Comparison of ENCODE assay signal across 14 mouse cellular contexts in the genomic region with DNA sequence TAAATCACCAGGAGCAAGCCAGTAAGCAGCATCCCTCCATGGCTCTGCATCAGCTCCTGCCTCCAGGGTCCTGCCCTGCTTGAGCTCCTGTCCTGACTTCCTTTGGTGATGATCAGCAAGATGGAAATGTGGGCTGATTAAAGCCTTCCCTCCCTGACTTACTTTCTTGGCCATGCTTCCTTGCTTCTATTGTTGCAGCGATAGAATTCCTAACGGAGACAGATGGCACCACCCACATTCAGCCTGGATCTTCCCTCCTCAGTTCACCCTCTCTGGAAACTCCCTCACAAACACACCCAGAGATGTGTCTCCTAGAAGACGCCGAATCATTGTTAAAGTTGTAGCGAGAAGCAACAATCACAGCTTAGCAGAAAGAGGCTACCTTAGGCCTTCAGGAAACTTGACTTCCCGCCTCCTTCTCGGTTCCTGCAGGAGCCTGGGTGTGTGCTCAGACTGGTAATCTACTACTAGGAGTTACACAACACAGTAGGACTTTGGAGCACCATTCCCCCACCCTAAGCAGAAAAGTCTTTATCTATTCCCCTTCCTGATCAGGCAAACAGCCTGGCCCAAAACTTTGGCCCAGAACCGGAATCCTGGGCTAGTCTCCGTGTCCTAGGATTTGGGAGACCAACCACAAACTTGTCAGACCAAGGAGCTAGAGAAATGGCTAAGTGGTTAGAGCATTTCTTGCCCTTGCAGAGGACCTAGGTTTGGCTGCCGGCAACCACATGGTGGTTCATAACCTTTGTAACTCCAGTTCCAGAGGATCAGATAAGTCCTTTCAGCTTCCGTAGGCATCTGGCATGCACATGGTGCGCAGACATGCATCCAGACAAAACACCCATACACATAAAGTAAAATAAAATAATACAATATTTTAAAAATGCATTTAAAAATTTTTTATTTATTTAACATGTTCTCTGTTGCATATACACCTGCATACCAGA. TPM values are rescaled to one million over a fixed set of nuclear protein-coding genes. Genes with fewer than 3 reads are reported as not detected.
DNase-seq lines count a peak whose midpoint lies in the region; ATAC-seq lines count a peak whose summit lies in the region.
"Had no signal": no experiment of that assay in that cellular context is flagged by ENCODE, and none has a peak within 500 bp of the region (broad histone marks: within the 10 kb centered on the region; RNA-seq: fewer than 3 reads in every experiment).

No protein-coding gene starts in this region.

- no peaks in the 10 kb centered on the region for H3K9me3 ChIP-seq in forebrain, embryonic 13.5 days (replicated peaks)
- no peaks in the 10 kb centered on the region for H3K9me3 ChIP-seq in forebrain, embryonic 11.5 days (ENCODE audit: control insufficient read depth, low read length)
- H3K9me3 ChIP-seq: hindbrain, embryonic 15.5 days had no signal

- no peak for DNase-seq in frontal cortex, postnatal 10 days (ENCODE audit: low spot score in 2 of 2)
- DNase-seq in ES-CJ7 (ENCODE audit: low read depth, low spot score), result peak; percentile 80
- DNase-seq in layer of hippocampus, adult 18-20 months (ENCODE audit: low spot score in 2 of 2), result peak; percentile 72 to 91
- peak; percentile 75 to 80 for DNase-seq in left cerebral cortex, postnatal 36 days (ENCODE audit: low spot score in 2 of 2)
- DNase-seq in spleen, postnatal 10 days (ENCODE audit: low spot score in 2 of 2), result no peak
- no peak for DNase-seq in forebrain, embryonic 11.5 days (ENCODE audit: low spot score)
- DNase-seq: adrenal gland, postnatal 10 days; cerebellum, adult 11 months; forebrain, postnatal 0 days had no signal

- ATAC-seq in frontal cortex, adult (ENCODE audit: low TSS enrichment), result peak; percentile 97
- no peak for ATAC-seq in forebrain, embryonic 13.5 days
- ATAC-seq in forebrain, embryonic 11.5 days (replicated peaks; ENCODE audit: low FRiP score), result no peak
- ATAC-seq: forebrain, postnatal 0 days; lung, postnatal 0 days had no signal

- intact Hi-C loops in left cerebral cortex, postnatal 36 days (cut with DNase I), result loop anchor here (2.0 kb wide), 1 partner anchor 84 kb away; a partner anchor contains a TSS

- no peak overlapping the region for H3K4me3 ChIP-seq in forebrain, embryonic 13.5 days
- no peak overlapping the region for H3K4me3 ChIP-seq in forebrain, embryonic 11.5 days (ENCODE audit: low read depth, low read length)
- H3K4me3 ChIP-seq: hindbrain, embryonic 15.5 days had no signal

- H3K4me1 ChIP-seq in forebrain, embryonic 13.5 days, result no peaks in the 10 kb centered on the region
- H3K4me1 ChIP-seq in forebrain, embryonic 11.5 days (replicated peaks; ENCODE audit: control insufficient read depth, insufficient read depth, low read length), result no peaks in the 10 kb centered on the region
- H3K4me1 ChIP-seq: hindbrain, embryonic 15.5 days had no signal

- no peaks in the 10 kb centered on the region for H3K36me3 ChIP-seq in forebrain, embryonic 13.5 days (ENCODE audit: poor library complexity, severe bottlenecking)
- no peaks in the 10 kb centered on the region for H3K36me3 ChIP-seq in forebrain, embryonic 11.5 days (ENCODE audit: control insufficient read depth, insufficient read depth, low read length)
- H3K36me3 ChIP-seq: hindbrain, embryonic 15.5 days had no signal

- no peak overlapping the region for H3K4me2 ChIP-seq in forebrain, embryonic 13.5 days
- H3K4me2 ChIP-seq in forebrain, embryonic 11.5 days (ENCODE audit: low read depth, low read length, severe bottlenecking), result no peak overlapping the region
- H3K4me2 ChIP-seq: heart, embryonic 11.5 days; hindbrain, embryonic 15.5 days had no signal

- peaks cover 34% of the 10 kb centered on the region for H3K27me3 ChIP-seq in forebrain, embryonic 13.5 days
- no peaks in the 10 kb centered on the region; the same call in 1 of the 2 replicates for H3K27me3 ChIP-seq in forebrain, embryonic 11.5 days (ENCODE audit: control insufficient read depth, insufficient read depth, low read length)

- no peak overlapping the region for H3K9ac ChIP-seq in forebrain, embryonic 13.5 days
- no peak overlapping the region for H3K9ac ChIP-seq in forebrain, embryonic 11.5 days (ENCODE audit: low read length)
- H3K9ac ChIP-seq: forebrain, postnatal 0 days; hindbrain, embryonic 15.5 days had no signal

- H3K27ac ChIP-seq in forebrain, embryonic 13.5 days, result no peak overlapping the region
- H3K27ac ChIP-seq in forebrain, embryonic 11.5 days (ENCODE audit: low read depth, low read length), result no peak overlapping the region
- H3K27ac ChIP-seq: hindbrain, embryonic 15.5 days had no signal

- 93% methylated on average over 12 of the region's 12 CpGs for WGBS in forebrain, embryonic 13.5 days
- 88% methylated on average over 12 of the region's 12 CpGs for WGBS in forebrain, embryonic 11.5 days

RNA-seq across cellular contexts. Expression of a gene that starts 6.8 kb away (rescaled TPM):
- total RNA-seq in layer of hippocampus, adult 18-20 months (2021), result 10 to 100 TPM; 50.5 to 54.1 TPM
- total RNA-seq in left cerebral cortex, postnatal 36 days (2021), result 10 to 100 TPM; 38.2 to 51.7 TPM
- polyA plus RNA-seq in forebrain, embryonic 13.5 days (2015; fragmentation: Nextera tagmentation; extraction: Ambion mirVana), result 56.8 and 66.4 TPM in 2 replicates
- polyA plus RNA-seq in forebrain, embryonic 11.5 days (2014; fragmentation: Nextera tagmentation; extraction: Ambion mirVana), result 76.0 and 78.8 TPM in 2 replicates

RNA-seq across cellular contexts. Expression of a gene that starts 41.8 kb away (rescaled TPM):
- 10 to 100 TPM; 97.0 to 99.2 TPM for total RNA-seq in layer of hippocampus, adult 18-20 months (2021)
- total RNA-seq in left cerebral cortex, postnatal 36 days (2021), result 10 to 100 TPM; 91.3 to 92.5 TPM
- 100 and 108 TPM in 2 replicates for polyA plus RNA-seq in forebrain, embryonic 13.5 days (2015; fragmentation: Nextera tagmentation; extraction: Ambion mirVana)
- polyA plus RNA-seq in forebrain, embryonic 11.5 days (2014; fragmentation: Nextera tagmentation; extraction: Ambion mirVana), result 76.1 and 84.0 TPM in 2 replicates

Comparison
In these comparisons a context has a peak if more than half of its experiments do, and no peak if none do; other contexts are left out.
1. DNase-seq: peak in ES-CJ7 (single experiment), layer of hippocampus, adult 18-20 months (2 of 2) and left cerebral cortex, postnatal 36 days (2 of 2); none in frontal cortex, postnatal 10 days (0 of 2), spleen, postnatal 10 days (0 of 2) and forebrain, embryonic 11.5 days (single experiment).